Mouse (Mus musculus): Measurements from ENCODE around the gene Fam217a. TPM values are rescaled to one million over a fixed set of nuclear protein-coding genes. Genes with fewer than 3 reads are reported as not detected.

Fam217a gene
- polyA plus RNA-seq (2012; ENCODE audit: low replicate concordance) = not detected in 2 replicates

GRCm38 (mm10) chr13:34924210-34924609, at the start of gene Fam217a, which contains the start of gene 4933417A18Rik:
Gene Fam217a, minus strand, starts transcription at chr13:34924310.
Gene 4933417A18Rik, plus strand, starts transcription at chr13:34924409.

GRCm38 (mm10) chr13:34963511-34964397, 39.6 kb upstream of the Fam217a start, which contains the start of gene Eci3:
Gene Eci3, minus strand, starts transcription at chr13:34963810.

DNA sequence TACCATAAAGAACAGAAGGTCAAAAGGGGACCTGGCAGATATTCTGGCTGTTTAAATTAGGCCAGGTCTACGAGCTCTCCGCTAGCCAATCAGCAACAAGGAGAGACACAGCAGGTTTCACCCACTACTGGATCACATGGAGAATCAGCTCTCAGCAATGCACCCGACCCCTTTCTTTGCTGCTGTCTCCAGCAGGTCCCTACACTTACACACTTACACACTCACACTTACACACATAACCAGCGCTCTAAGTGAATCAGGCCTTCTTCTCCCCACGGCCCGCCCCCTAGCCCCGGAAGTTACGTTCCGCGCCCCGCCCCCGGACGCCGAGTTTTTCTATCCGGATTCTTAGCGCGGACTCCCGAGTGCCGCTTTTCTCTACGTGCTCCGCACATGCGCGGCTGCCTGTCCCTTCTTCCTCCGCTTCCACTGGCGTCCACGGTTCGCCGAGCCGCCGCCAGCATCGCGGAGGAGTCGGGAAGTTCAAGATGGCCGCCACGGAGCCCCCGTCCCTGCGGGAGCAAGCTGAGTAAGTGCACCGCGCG, 48.9 kb downstream of the Fam217a start, which contains the start of gene Prpf4b:
TSS of gene Prpf4b (plus strand) at position 137 of the 545 bp plus-strand sequence.

Other genes with a start within 250 kb of the Fam217a start
- not detected in 2 replicates for gene Fam50b, start 189.5 kb downstream of the Fam217a start, polyA plus RNA-seq (2012; ENCODE audit: low replicate concordance)
- 15.8 and 30.8 TPM in 2 replicates for gene Prpf4b, start 49.0 kb downstream of the Fam217a start, polyA plus RNA-seq (2012; ENCODE audit: low replicate concordance)
- gene 4933417A18Rik, start 99 bp upstream of the Fam217a start, polyA plus RNA-seq (2012; ENCODE audit: low replicate concordance) = not detected in 2 replicates
- gene Eci3, start 39.5 kb upstream of the Fam217a start, polyA plus RNA-seq (2012; ENCODE audit: low replicate concordance) = not detected in 2 replicates
- 4.5 and 30.7 TPM in 2 replicates for gene Eci2, start 102.8 kb upstream of the Fam217a start, polyA plus RNA-seq (2012; ENCODE audit: low replicate concordance)